Mouse (Mus musculus) midbrain, embryonic 11.5 days (tissue): Measurements from ENCODE around the gene Gtsf1. TPM values are rescaled to one million over a fixed set of nuclear protein-coding genes. Genes with fewer than 3 reads are reported as not detected.

Experiments
- ATAC-seq: fragments of 200-750 bp; cut with Nextera tagmentation; 2 replicates; pipeline ENCODE4 v1.8.0; 2017; ENCODE audit warnings: moderate TSS enrichment, moderate library complexity; ENCODE audit not compliant: low FRiP score
- DNase-seq: peaks from one replicate; pipeline ENCODE4 v3.0.0; 2015; ENCODE audit warnings: low spot score; ENCODE audit errors: missing footprints
- H3K27ac ChIP-seq: fragments of 300-500 bp; sonication (generic); 2 replicates; pipeline ENCODE4 v1.5.1; 2014; ENCODE audit warnings: low read depth, low read length
- H3K27me3 ChIP-seq: fragments of 300-500 bp; sonication (generic); 2 replicates; pipeline ENCODE4 v1.6.1; 2014; ENCODE audit warnings: mild to moderate bottlenecking, low read length, moderate library complexity, mixed read lengths; ENCODE audit not compliant: control insufficient read depth, insufficient read depth
- H3K36me3 ChIP-seq: fragments of 300-500 bp; sonication (generic); 2 replicates; pipeline ENCODE4 v1.6.1; 2014; ENCODE audit warnings: mild to moderate bottlenecking, low read length, moderate library complexity, mixed read lengths; ENCODE audit not compliant: control insufficient read depth, insufficient read depth
- H3K4me1 ChIP-seq: fragments of 300-500 bp; sonication (generic); 2 replicates; pipeline ENCODE4 v1.6.1; 2014; ENCODE audit warnings: low read length; ENCODE audit not compliant: control insufficient read depth, insufficient read depth
- H3K4me2 ChIP-seq: fragments of 300-500 bp; sonication (generic); 2 replicates; pipeline ENCODE4 v1.6.1; 2014; ENCODE audit warnings: mild to moderate bottlenecking, moderate library complexity
- H3K4me3 ChIP-seq: fragments of 300-500 bp; sonication (generic); 2 replicates; pipeline ENCODE4 v1.5.1; 2014; ENCODE audit warnings: low read depth, low read length
- H3K9ac ChIP-seq: fragments of 300-500 bp; sonication (generic); 2 replicates; pipeline ENCODE4 v1.6.1; 2014; ENCODE audit warnings: low read length
- H3K9me3 ChIP-seq: fragments of 300-500 bp; sonication (generic); 2 replicates; pipeline ENCODE4 v1.6.1; 2016; ENCODE audit warnings: low read length; ENCODE audit not compliant: control insufficient read depth
- WGBS: fragments of 180-500 bp; shearing (Covaris S2); extraction: QIAGEN DNeasy Blood & Tissue Kit; methylation state at CpG from one replicate; pipeline ENCODE4 v1.1.7; 2014; 5-methylcytosine and 5-hydroxymethylcytosine counted together
- polyA plus RNA-seq: library from polyadenylated mRNA; unstranded; fragments of >200 nt; fragmentation: Nextera tagmentation; extraction: Ambion mirVana; gene quantifications from 2 replicates; pipeline ENCODE4 v1.2.1, GENCODE M21; 2014

Gene Gtsf1
- polyA plus RNA-seq, 1 experiment from 2014 or later, result not detected

DNA sequence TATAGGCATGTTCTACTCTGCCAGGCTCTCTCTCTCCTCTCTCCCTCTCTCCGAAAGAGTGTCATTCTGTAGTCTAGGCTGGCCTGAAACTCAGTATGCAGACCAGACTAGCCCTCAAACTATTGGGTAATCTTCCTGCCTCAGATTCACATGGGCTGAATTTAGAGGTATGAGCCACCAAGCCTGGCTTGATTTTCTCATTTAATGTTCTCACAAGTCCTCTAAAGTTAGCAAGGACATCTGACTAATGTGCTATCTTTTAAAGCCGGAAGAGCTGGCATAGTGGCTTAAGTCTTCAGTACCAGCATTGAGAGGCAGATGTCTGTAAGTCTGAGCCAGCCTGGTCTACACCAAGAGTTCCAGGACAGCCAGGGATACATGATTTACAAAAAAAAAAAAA, 48.2 kb downstream of the Gtsf1 start:
- Histone ChIP-seq H3K4me3 (no peak overlapping the region), H3K4me2 (no peak overlapping the region), H3K9ac (no peak overlapping the region), H3K36me3 (no peaks in the 10 kb centered on the region), H3K4me1 (peaks cover 2% of the 10 kb centered on the region; the same call in 1 of the 2 replicates), H3K27me3 (no peaks in the 10 kb centered on the region), H3K9me3 (no peaks in the 10 kb centered on the region), H3K27ac (no peak overlapping the region)
- 91% methylated on average over 2 of the region's 2 CpGs for WGBS
- no peak for ATAC-seq
- DNase-seq, result no peak

DNA sequence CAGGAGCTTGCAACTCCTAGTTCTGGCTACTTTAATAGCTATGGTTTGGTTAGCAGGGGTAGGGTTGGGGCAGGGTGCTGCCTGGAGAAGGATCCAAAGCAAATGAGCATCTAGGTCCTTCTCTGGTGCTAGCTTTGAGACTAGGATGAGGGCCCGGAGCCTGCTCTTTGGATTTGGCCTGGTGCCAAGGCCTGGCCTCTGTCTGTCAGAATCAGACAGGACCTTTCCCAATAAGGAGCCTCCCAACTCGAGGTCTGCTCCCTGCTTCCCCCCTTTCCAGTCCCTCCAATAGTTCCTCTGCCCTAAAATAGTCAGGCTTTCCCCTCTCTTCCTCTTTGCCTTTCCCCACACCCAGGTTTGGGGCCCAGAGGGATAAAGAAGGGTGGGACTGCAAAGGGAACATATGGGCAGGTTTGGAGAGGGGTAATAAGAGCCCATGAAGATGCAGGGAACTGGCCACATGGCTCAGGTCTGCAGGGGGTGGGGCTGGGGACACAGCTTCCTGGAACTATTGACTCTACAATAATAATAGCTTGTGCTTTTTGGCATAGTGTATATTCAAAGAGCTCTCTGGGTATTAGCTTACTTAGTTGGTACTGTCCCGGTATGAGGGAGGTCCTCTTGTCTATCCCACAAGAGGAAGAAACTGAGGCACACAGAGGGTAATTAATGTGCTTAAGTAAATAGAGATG, 51.5 kb downstream of the Gtsf1 start:
- WGBS, result 70% methylated on average over 3 of the region's 3 CpGs
- Histone ChIP-seq H3K9me3 (no peaks in the 10 kb centered on the region), H3K27ac (no peak overlapping the region), H3K27me3 (no peaks in the 10 kb centered on the region), H3K4me3 (no peak overlapping the region), H3K4me2 (no peak overlapping the region), H3K9ac (no peak overlapping the region), H3K36me3 (no peaks in the 10 kb centered on the region), H3K4me1 (peaks cover 2% of the 10 kb centered on the region; the same call in 1 of the 2 replicates)
- DNase-seq (no peak), ATAC-seq (no peak)

DNA sequence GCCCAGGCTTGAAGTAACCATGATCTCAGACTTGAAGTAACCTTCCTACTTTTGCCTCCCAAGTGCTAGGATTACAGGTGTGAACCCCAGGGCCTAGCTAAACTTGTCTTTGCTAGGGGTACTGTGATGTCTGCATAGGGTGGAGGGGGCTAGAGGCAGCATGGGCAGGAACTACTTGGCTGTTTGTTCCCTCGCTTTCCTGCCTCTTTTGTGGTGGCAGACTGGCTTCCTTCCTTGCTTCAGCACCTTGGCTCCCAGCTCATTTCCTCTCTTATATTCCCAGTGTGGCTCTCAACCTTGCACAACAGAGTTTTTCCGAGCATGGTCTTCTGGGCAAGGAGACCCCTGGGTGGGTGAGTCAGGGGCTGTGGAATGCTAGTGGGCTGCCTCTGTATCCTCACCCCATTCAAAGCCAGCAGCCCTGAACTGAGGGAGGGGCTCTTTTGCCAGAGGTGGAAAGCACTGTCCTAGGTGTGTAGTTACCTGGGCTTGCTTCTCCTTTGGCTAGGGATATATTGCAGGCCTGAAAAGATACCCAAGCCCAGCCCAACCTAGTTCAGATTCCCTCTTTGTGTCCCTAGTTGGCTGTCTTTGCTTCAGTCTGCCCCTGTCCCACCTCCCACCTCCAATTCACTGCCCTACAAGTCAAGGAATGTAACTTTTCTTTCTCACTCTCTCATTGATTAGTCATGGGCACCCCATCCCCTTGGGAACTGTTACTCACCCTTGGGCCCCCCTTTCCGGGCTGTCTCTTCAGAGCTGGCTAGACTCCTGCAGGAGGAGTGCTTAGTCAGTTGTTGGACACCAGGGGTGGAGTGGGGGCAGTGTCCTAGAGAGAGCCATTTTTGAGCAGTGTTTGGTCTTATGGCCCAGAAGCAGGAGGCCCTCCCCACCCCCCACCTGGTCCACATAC, 52.3 kb downstream of the Gtsf1 start:
- DNase-seq (no peak), ATAC-seq (no peak)
- Histone ChIP-seq H3K27ac (no peak overlapping the region), H3K36me3 (no peaks in the 10 kb centered on the region), H3K9ac (no peak overlapping the region), H3K9me3 (no peaks in the 10 kb centered on the region), H3K4me1 (peaks cover 2% of the 10 kb centered on the region; the same call in 1 of the 2 replicates), H3K4me3 (no peak overlapping the region), H3K4me2 (no peak overlapping the region), H3K27me3 (no peaks in the 10 kb centered on the region)
- 74% methylated on average over 3 of the region's 3 CpGs for WGBS

DNA sequence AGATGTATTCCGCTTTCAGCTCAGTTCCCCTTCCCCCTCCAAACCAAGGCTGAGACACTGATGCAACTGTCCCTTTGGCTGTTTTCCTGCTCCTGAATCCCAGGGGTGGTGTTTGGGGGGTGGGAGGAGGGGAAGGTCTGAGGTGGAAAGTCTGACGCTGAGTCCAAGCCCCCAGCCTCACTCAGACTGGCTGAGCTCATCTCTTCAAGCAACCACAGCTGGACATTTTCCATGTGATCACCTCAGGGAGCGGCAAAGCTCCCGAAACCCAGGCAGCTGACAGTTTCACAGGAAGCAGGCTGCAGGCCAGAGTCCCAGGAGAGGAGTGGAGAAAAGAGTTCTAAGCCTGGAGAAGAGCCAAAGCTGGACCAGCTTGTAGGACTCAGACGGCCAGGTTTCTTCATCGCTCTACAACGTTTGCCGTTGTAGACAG, 53.4 kb downstream of the Gtsf1 start:
- no peak overlapping the region for H3K9ac ChIP-seq
- H3K27ac ChIP-seq, result no peak overlapping the region
- 74% methylated on average over 8 of the region's 8 CpGs for WGBS
- H3K9me3 ChIP-seq, result no peaks in the 10 kb centered on the region
- ATAC-seq (no peak), DNase-seq (no peak)
- no peaks in the 10 kb centered on the region for H3K4me1 ChIP-seq
- no peaks in the 10 kb centered on the region for H3K36me3 ChIP-seq
- H3K27me3 ChIP-seq, result no peaks in the 10 kb centered on the region
- H3K4me2 ChIP-seq, result no peak overlapping the region
- no peak overlapping the region for H3K4me3 ChIP-seq

DNA sequence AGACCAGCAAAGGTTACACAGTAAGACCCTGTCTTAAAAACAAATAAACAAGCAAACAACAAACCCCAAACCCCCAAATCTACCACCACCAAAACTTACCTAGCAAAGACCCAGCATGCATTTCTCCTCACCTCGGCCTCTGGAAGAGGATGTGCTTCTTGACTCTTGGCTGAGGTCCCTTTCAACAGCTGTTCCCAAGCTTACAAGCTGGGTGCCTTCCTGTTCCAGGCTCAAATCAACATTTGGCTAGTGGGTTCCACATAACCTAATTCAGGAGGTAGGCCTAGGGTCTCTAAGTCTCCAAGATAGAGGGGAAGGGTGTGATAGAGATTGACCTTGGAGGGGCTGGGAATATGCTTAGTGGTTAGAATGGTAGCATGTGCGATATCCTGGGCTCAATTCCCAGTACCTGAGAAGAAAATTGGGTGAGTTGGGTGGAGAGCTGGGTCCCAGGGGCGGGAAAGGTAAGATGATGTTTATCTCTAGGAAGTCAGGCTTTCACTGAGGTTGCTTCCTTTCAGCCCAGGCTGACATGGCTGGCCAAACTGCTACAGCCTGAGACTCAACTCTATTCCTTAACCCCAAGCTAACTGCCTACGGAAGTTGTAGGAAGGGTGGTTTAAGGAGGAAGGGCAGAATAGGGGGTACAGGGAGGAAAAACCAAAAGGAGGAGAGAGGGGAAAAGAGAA, 55.0 kb downstream of the Gtsf1 start:
- WGBS, result 81% methylated on average over 4 of the region's 4 CpGs
- DNase-seq, result no peak
- no peak overlapping the region for H3K4me3 ChIP-seq
- no peaks in the 10 kb centered on the region for H3K27me3 ChIP-seq
- H3K4me1 ChIP-seq, result no peaks in the 10 kb centered on the region
- H3K9ac ChIP-seq, result no peak overlapping the region
- H3K36me3 ChIP-seq, result no peaks in the 10 kb centered on the region
- no peak overlapping the region for H3K4me2 ChIP-seq
- H3K27ac ChIP-seq, result no peak overlapping the region
- no peak for ATAC-seq
- no peaks in the 10 kb centered on the region for H3K9me3 ChIP-seq

DNA sequence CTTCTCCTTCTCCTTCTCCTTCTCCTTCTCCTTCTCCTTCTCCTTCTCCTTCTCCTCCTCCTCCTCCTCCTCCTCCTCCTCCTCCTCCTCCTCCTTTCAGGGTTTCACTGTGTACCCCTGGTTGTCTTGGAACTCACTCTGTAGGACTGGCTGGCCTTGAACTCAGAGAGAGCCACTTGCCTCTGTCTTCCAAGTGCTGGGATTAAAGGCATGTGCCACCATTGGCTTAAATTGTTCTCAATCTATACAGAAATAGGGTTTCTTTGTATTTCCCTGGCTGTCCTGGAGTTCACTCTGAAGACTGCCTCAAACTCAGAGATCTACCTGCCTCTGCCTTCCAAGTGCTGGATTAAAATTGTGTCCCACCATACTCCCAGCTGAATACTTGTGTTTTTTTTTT, 57.8 kb downstream of the Gtsf1 start:
- Histone ChIP-seq H3K27me3 (no peaks in the 10 kb centered on the region), H3K9ac (no peak overlapping the region), H3K4me1 (peaks cover 1% of the 10 kb centered on the region; the same call in 1 of the 2 replicates), H3K27ac (no peak overlapping the region), H3K36me3 (no peaks in the 10 kb centered on the region), H3K4me2 (no peak overlapping the region), H3K9me3 (no peaks in the 10 kb centered on the region), H3K4me3 (no peak overlapping the region)
- ATAC-seq (no peak), DNase-seq (no peak)

DNA sequence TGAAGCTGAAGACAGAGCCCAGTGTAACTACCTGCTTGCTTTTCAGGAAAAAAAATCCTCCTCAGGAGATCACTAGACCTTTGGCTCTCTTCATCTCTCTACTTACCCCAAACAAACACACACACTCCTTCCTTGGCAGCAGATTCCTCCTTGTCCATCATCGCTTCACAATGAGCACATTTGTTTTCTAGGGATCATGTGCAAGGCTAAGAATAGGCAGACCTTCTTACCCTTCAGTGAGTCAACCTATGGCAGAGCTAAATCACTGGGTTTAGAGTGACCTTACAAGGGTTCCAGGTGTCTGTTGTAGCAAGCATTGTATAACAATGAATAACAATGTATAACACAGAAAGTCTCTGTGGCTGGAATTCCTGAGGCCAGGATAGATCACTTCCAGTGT, 58.5 kb downstream of the Gtsf1 start:
- Histone ChIP-seq H3K9me3 (no peaks in the 10 kb centered on the region), H3K27me3 (no peaks in the 10 kb centered on the region), H3K4me1 (peaks cover 8% of the 10 kb centered on the region; the same call in 1 of the 2 replicates), H3K27ac (no peak overlapping the region), H3K36me3 (no peaks in the 10 kb centered on the region), H3K9ac (no peak overlapping the region), H3K4me2 (no peak overlapping the region), H3K4me3 (no peak overlapping the region)
- ATAC-seq (no peak), DNase-seq (no peak)
- WGBS, result 90% methylated on average over 1 of the region's 1 CpGs

DNA sequence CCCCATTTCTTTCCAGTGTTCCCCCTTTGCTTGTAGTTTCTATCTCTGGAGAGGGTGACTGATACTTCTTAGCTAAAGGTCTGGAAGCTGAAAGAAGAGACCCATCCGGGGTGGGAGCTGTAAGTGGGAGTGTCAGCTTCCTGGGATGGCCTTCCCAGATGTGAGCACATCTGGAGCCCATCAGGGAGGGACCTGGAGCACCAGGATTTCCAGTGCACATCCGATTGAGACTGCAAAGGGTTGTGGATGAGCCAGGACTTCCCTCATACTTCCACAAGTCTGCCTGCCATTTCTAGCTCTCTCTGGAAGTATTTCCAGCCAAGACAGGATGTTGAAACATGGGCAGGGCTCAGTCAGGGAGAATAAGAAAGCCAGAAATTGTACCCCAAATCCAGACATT, 59.1 kb downstream of the Gtsf1 start:
- Histone ChIP-seq H3K27me3 (no peaks in the 10 kb centered on the region), H3K9ac (no peak overlapping the region), H3K4me3 (no peak overlapping the region), H3K9me3 (no peaks in the 10 kb centered on the region), H3K4me1 (peaks cover 10% of the 10 kb centered on the region), H3K4me2 (no peak overlapping the region), H3K27ac (no peak overlapping the region), H3K36me3 (no peaks in the 10 kb centered on the region)
- 45% methylated on average over 2 of the region's 2 CpGs for WGBS
- ATAC-seq, result no peak
- no peak for DNase-seq

DNA sequence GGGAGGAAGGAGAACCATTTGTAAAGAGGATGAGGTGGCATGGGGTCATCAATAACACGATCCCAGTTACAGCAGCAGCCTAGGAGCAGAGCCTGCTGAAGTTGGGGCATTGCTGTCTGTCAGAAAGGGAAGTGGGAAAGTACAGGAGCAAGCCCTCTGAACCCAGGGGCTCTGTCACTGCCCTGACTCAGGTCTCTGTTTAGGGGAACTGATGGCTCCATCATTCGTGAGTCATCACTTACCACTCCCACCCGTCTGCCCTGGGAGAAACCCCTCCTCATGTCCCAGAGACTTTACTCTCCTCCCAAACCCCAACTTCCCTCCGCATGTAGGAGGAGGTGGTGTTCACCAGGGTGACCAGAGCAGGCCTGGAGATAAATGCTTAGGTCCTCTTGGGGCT, 59.8 kb downstream of the Gtsf1 start:
- peaks cover 12% of the 10 kb centered on the region for H3K4me1 ChIP-seq
- ATAC-seq (no peak), DNase-seq (no peak)
- H3K9ac ChIP-seq, result no peak overlapping the region
- no peaks in the 10 kb centered on the region for H3K36me3 ChIP-seq
- no peaks in the 10 kb centered on the region for H3K9me3 ChIP-seq
- H3K4me2 ChIP-seq, result no peak overlapping the region
- no peak overlapping the region for H3K4me3 ChIP-seq
- no peaks in the 10 kb centered on the region for H3K27me3 ChIP-seq
- WGBS, result 65% methylated on average over 4 of the region's 4 CpGs
- H3K27ac ChIP-seq, result no peak overlapping the region
